Mouse (Mus musculus): ENCODE data around the gene Lcn2. TPM values are rescaled to one million over a fixed set of nuclear protein-coding genes. Genes with fewer than 3 reads are reported as not detected.

Lcn2 gene
- total and polyA plus RNA-seq, 2 experiments from 2014 or later: 0.31 to 0.80 TPM

GRCm38 (mm10) chr2:32341634-32341939, 46.5 kb downstream of the Lcn2 start:
- ATAC-seq (no peak), DNase-seq (ENCODE audit: low spot score) (no peak)
- H3K4me3 ChIP-seq (ENCODE audit: low read length): no peak overlapping the region
- no peak for TF ChIP-seq CTCF (IDR thresholded peaks at IDR 0.05; ENCODE audit: low read depth)
- no peaks in the 10 kb centered on the region for H3K9me3 ChIP-seq (ENCODE audit: low read length)
- H3K36me3 ChIP-seq (ENCODE audit: insufficient read depth, low read length): no peaks in the 10 kb centered on the region; the same call in 1 of the 2 replicates
- no peak overlapping the region for H3K27ac ChIP-seq
- WGBS: 93% methylated on average over 4 of the region's 4 CpGs
- no peak overlapping the region for H3K4me2 ChIP-seq (ENCODE audit: low read depth, low read length)
- H3K9ac ChIP-seq (replicated peaks; ENCODE audit: low read length): no peak overlapping the region
- no peaks in the 10 kb centered on the region for H3K27me3 ChIP-seq (ENCODE audit: insufficient read depth, low read length)
- 0 out of 2 replicates have a peak, but pooled peaks cover 7% of the 10 kb centered on the region for H3K4me1 ChIP-seq (ENCODE audit: insufficient read depth, low read length)

DNA sequence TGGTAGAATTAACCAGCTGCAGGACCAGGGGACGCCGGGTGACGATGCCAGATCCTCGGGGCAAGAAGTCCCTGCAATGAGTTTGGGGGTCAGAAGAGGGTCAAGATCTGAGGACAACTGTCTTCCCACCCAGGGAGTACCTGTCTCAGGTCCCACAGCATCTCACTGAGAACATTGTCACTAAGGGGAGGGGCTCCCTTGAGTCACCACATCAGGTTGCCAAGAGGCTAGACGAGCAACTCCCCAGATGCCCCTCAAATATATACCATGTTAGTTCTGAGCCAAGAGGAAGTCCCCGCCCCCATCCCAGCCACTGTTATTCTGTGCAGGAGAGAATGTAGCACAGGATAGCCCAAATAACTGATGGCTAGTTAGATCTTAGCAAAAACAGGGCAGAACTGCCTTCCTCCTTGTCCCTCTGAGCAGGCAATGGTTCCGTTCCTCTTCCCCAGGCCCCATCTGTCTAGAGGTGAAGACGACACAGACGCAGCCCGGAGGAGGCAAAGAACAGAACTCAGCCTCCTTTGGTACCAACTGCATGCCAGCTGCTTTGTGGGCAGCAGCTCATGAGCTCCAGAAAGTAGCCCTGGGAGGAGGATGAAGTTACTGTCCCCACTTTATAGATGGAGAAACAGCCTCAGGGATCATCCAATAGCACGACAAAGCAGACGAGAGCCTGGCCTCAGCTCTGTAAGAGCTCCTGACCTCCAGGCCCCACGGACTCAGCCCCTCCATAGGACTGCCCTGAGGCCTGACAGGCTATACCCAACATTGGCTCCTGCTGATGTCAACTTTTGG, 47.0 kb downstream of the Lcn2 start:
- no peak for TF ChIP-seq CTCF (IDR thresholded peaks at IDR 0.05; ENCODE audit: low read depth)
- Histone ChIP-seq H3K9ac (replicated peaks; ENCODE audit: low read length) (no peak overlapping the region), H3K4me1 (ENCODE audit: insufficient read depth, low read length) (0 out of 2 replicates have a peak, but pooled peaks cover 7% of the 10 kb centered on the region), H3K4me3 (ENCODE audit: low read length) (no peak overlapping the region), H3K9me3 (ENCODE audit: low read length) (no peaks in the 10 kb centered on the region), H3K36me3 (ENCODE audit: insufficient read depth, low read length) (no peaks in the 10 kb centered on the region; the same call in 1 of the 2 replicates), H3K27me3 (ENCODE audit: insufficient read depth, low read length) (no peaks in the 10 kb centered on the region), H3K27ac (no peak overlapping the region), H3K4me2 (ENCODE audit: low read depth, low read length) (no peak overlapping the region)
- no peak for DNase-seq (ENCODE audit: low spot score)
- WGBS: 78% methylated on average over 13 of the region's 13 CpGs
- ATAC-seq: no peak

- ATAC-seq (no peak), DNase-seq (ENCODE audit: low spot score) (no peak)
- no peak overlapping the region for H3K4me3 ChIP-seq (ENCODE audit: low read length)
- no peaks in the 10 kb centered on the region; the same call in 1 of the 2 replicates for H3K36me3 ChIP-seq (ENCODE audit: insufficient read depth, low read length)
- TF ChIP-seq CTCF (IDR thresholded peaks at IDR 0.05; ENCODE audit: low read depth): no peak
- H3K27me3 ChIP-seq (ENCODE audit: insufficient read depth, low read length): no peaks in the 10 kb centered on the region
- no peak overlapping the region for H3K27ac ChIP-seq
- H3K9me3 ChIP-seq (ENCODE audit: low read length): no peaks in the 10 kb centered on the region
- H3K4me1 ChIP-seq (ENCODE audit: insufficient read depth, low read length): 0 out of 2 replicates have a peak, but pooled peaks cover 7% of the 10 kb centered on the region
- no peak overlapping the region for H3K9ac ChIP-seq (replicated peaks; ENCODE audit: low read length)
- H3K4me2 ChIP-seq (ENCODE audit: low read depth, low read length): no peak overlapping the region
- WGBS: 39% methylated on average over 26 of the region's 26 CpGs
Observed at GRCm38 (mm10) chr2:32339912-32340642, 48.0 kb downstream of the Lcn2 start.

GRCm38 (mm10) chr2:32335888-32336287, 52.2 kb downstream of the Lcn2 start:
- Histone ChIP-seq H3K4me1 (ENCODE audit: insufficient read depth, low read length) (no peaks in the 10 kb centered on the region), H3K27me3 (ENCODE audit: insufficient read depth, low read length) (no peaks in the 10 kb centered on the region), H3K27ac (no peak overlapping the region), H3K4me2 (ENCODE audit: low read depth, low read length) (no peak overlapping the region), H3K4me3 (ENCODE audit: low read length) (no peak overlapping the region), H3K9ac (replicated peaks; ENCODE audit: low read length) (no peak overlapping the region), H3K9me3 (ENCODE audit: low read length) (no peaks in the 10 kb centered on the region), H3K36me3 (ENCODE audit: insufficient read depth, low read length) (peaks cover 14% of the 10 kb centered on the region; the same call in 1 of the 2 replicates)
- ATAC-seq: no peak
- 49% methylated on average over 15 of the region's 15 CpGs for WGBS
- DNase-seq (ENCODE audit: low spot score): no peak
- no peak for TF ChIP-seq CTCF (IDR thresholded peaks at IDR 0.05; ENCODE audit: low read depth)

Other genes starting within 250 kb of the Lcn2 start
- 188 and 206 TPM in 2 replicates for gene Prrc2b, start 237.2 kb downstream of the Lcn2 start, total RNA-seq (2014; rRNA removed)
- 44.8 and 55.9 TPM in 2 replicates for gene Prrc2b, start 237.2 kb downstream of the Lcn2 start, polyA plus RNA-seq (2015; fragmentation: Nextera tagmentation; extraction: Ambion mirVana)
- gene Pomt1, start 151.7 kb downstream of the Lcn2 start, total RNA-seq (2014; rRNA removed): 41.2 and 41.8 TPM in 2 replicates
- gene Pomt1, start 151.7 kb downstream of the Lcn2 start, polyA plus RNA-seq (2015; fragmentation: Nextera tagmentation; extraction: Ambion mirVana): 18.0 and 19.4 TPM in 2 replicates
- gene Uck1, start 128.1 kb downstream of the Lcn2 start, total RNA-seq (2014; rRNA removed): 115 and 138 TPM in 2 replicates
- gene Uck1, start 128.1 kb downstream of the Lcn2 start, polyA plus RNA-seq (2015; fragmentation: Nextera tagmentation; extraction: Ambion mirVana): 90.8 and 92.5 TPM in 2 replicates
- 49.3 and 55.8 TPM in 2 replicates for gene Golga2, start 100.9 kb downstream of the Lcn2 start, total RNA-seq (2014; rRNA removed)
- gene Golga2, start 100.9 kb downstream of the Lcn2 start, polyA plus RNA-seq (2015; fragmentation: Nextera tagmentation; extraction: Ambion mirVana): 24.4 and 25.7 TPM in 2 replicates
- gene Swi5, start 100.2 kb downstream of the Lcn2 start, total RNA-seq (2014; rRNA removed): 302 and 319 TPM in 2 replicates
- 487 and 513 TPM in 2 replicates for gene Swi5, start 100.2 kb downstream of the Lcn2 start, polyA plus RNA-seq (2015; fragmentation: Nextera tagmentation; extraction: Ambion mirVana)
- 87.6 and 103 TPM in 2 replicates for gene Ciz1, start 35.9 kb downstream of the Lcn2 start, total RNA-seq (2014; rRNA removed)
- gene Ciz1, start 35.9 kb downstream of the Lcn2 start, polyA plus RNA-seq (2015; fragmentation: Nextera tagmentation; extraction: Ambion mirVana): 33.3 and 40.3 TPM in 2 replicates
- 190 and 211 TPM in 2 replicates for gene Dnm1, start 34.9 kb downstream of the Lcn2 start, total RNA-seq (2014; rRNA removed)
- gene Dnm1, start 34.9 kb downstream of the Lcn2 start, polyA plus RNA-seq (2015; fragmentation: Nextera tagmentation; extraction: Ambion mirVana): 87.6 and 96.9 TPM in 2 replicates
- gene 1110008P14Rik, start 6.3 kb downstream of the Lcn2 start, total RNA-seq (2014; rRNA removed): 458 and 481 TPM in 2 replicates
- 220 and 233 TPM in 2 replicates for gene 1110008P14Rik, start 6.3 kb downstream of the Lcn2 start, polyA plus RNA-seq (2015; fragmentation: Nextera tagmentation; extraction: Ambion mirVana)
- 41.3 and 45.5 TPM in 2 replicates for gene Ptges2, start 7.6 kb upstream of the Lcn2 start, total RNA-seq (2014; rRNA removed)
- gene Ptges2, start 7.6 kb upstream of the Lcn2 start, polyA plus RNA-seq (2015; fragmentation: Nextera tagmentation; extraction: Ambion mirVana): 55.6 and 57.0 TPM in 2 replicates
- 3.1 and 3.7 TPM in 2 replicates for gene Naif1, start 62.2 kb upstream of the Lcn2 start, total RNA-seq (2014; rRNA removed)
- 2.9 and 3.0 TPM in 2 replicates for gene Naif1, start 62.2 kb upstream of the Lcn2 start, polyA plus RNA-seq (2015; fragmentation: Nextera tagmentation; extraction: Ambion mirVana)
- gene Slc25a25, start 63.2 kb upstream of the Lcn2 start, total RNA-seq (2014; rRNA removed): 64.3 and 69.6 TPM in 2 replicates
- gene Slc25a25, start 63.2 kb upstream of the Lcn2 start, polyA plus RNA-seq (2015; fragmentation: Nextera tagmentation; extraction: Ambion mirVana): 44.4 and 46.4 TPM in 2 replicates
- gene Fam102a, start 147.1 kb upstream of the Lcn2 start, total RNA-seq (2014; rRNA removed): 23.6 and 25.4 TPM in 2 replicates
- 7.9 and 8.2 TPM in 2 replicates for gene Fam102a, start 147.1 kb upstream of the Lcn2 start, polyA plus RNA-seq (2015; fragmentation: Nextera tagmentation; extraction: Ambion mirVana)
- gene Dpm2, start 182.6 kb upstream of the Lcn2 start, total RNA-seq (2014; rRNA removed): 64.1 and 70.8 TPM in 2 replicates
- gene Dpm2, start 182.6 kb upstream of the Lcn2 start, polyA plus RNA-seq (2015; fragmentation: Nextera tagmentation; extraction: Ambion mirVana): 139 and 146 TPM in 2 replicates
- 15.1 and 35.0 TPM in 2 replicates for gene Pip5kl1, start 186.5 kb upstream of the Lcn2 start, total RNA-seq (2014; rRNA removed)
- gene Pip5kl1, start 186.5 kb upstream of the Lcn2 start, polyA plus RNA-seq (2015; fragmentation: Nextera tagmentation; extraction: Ambion mirVana): 16.7 and 19.1 TPM in 2 replicates
- 0.21 and 0.83 TPM in 2 replicates for gene 9430097D07Rik, start 187.4 kb upstream of the Lcn2 start, total RNA-seq (2014; rRNA removed)
- 0.73 and 0.76 TPM in 2 replicates for gene 9430097D07Rik, start 187.4 kb upstream of the Lcn2 start, polyA plus RNA-seq (2015; fragmentation: Nextera tagmentation; extraction: Ambion mirVana)
- gene St6galnac4, start 198.8 kb upstream of the Lcn2 start, total RNA-seq (2014; rRNA removed): 66.9 and 75.7 TPM in 2 replicates
- gene St6galnac4, start 198.8 kb upstream of the Lcn2 start, polyA plus RNA-seq (2015; fragmentation: Nextera tagmentation; extraction: Ambion mirVana): 45.6 and 47.5 TPM in 2 replicates
- 87.0 and 114 TPM in 2 replicates for gene St6galnac6, start 211.5 kb upstream of the Lcn2 start, total RNA-seq (2014; rRNA removed)
- 39.5 and 40.9 TPM in 2 replicates for gene St6galnac6, start 211.5 kb upstream of the Lcn2 start, polyA plus RNA-seq (2015; fragmentation: Nextera tagmentation; extraction: Ambion mirVana)
- gene Ak1, start 233.5 kb upstream of the Lcn2 start, total RNA-seq (2014; rRNA removed): 89.8 and 92.2 TPM in 2 replicates
- 103 and 106 TPM in 2 replicates for gene Ak1, start 233.5 kb upstream of the Lcn2 start, polyA plus RNA-seq (2015; fragmentation: Nextera tagmentation; extraction: Ambion mirVana)

Data from hindbrain, postnatal 0 days (tissue).